Mouse (Mus musculus) cerebellum, adult 2 months (tissue): Measurements from ENCODE around the gene Ugt1a9. TPM values are rescaled to one million over a fixed set of nuclear protein-coding genes. Genes with fewer than 3 reads are reported as not detected.

Source experiments
- DNase-seq, 2 experiments: peaks; one replicate each; pipeline ENCODE4 v3.0.0; 2021
- H3K27ac ChIP-seq: fragments of 200-500 bp; 2 replicates; pipeline ENCODE4 v1.5.1; 2012; ENCODE audit warnings: low read length, control low read depth, inconsistent platforms; ENCODE audit not compliant: insufficient read depth
- H3K27me3 ChIP-seq: fragments of 200-500 bp; 2 replicates; pipeline ENCODE4 v1.6.1; 2012; ENCODE audit warnings: inconsistent platforms, mild to moderate bottlenecking, low read length, moderate library complexity; ENCODE audit not compliant: control insufficient read depth, insufficient read depth
- H3K4me1 ChIP-seq: fragments of 200-500 bp; 2 replicates; pipeline ENCODE4 v1.6.1; 2011; ENCODE audit warnings: low read length; ENCODE audit not compliant: control insufficient read depth, insufficient read depth
- H3K4me3 ChIP-seq: fragments of 200-500 bp; replicated peaks from 2 replicates; pipeline ENCODE3; 2011; ENCODE audit warnings: mild to moderate bottlenecking, low read depth, low read length, control low read depth; ENCODE audit not compliant: insufficient read depth
- CTCF ChIP-seq: fragments of 200-500 bp; IDR thresholded peaks from 2 replicates; pipeline ENCODE4 v1.5.1; 2011; ENCODE audit warnings: low read depth, mild to moderate bottlenecking, control low read depth, low read length, moderate library complexity, borderline replicate concordance; ENCODE audit not compliant: insufficient read depth
- POLR2A ChIP-seq: fragments of 200-500 bp; IDR thresholded peaks from 2 replicates; pipeline ENCODE4 v1.6.1; 2011; ENCODE audit warnings: low read length, control low read depth, borderline replicate concordance; ENCODE audit not compliant: insufficient read depth
- WGBS: fragments of 180-500 bp; shearing (Covaris S2); methylation state at CpG from one replicate; pipeline ENCODE4 v1.1.7; 2018; 5-methylcytosine and 5-hydroxymethylcytosine counted together
- polyA plus RNA-seq: library from polyadenylated mRNA; depleted of rRNA; stranded (reverse); fragments of >200 nt; gene quantifications from 2 replicates; pipeline ENCODE4 v1.2.3, GENCODE M21; 2012

The Ugt1a9 gene
- polyA plus RNA-seq, 1 experiment = not detected

- no peak for TF ChIP-seq POLR2A
- no peak for DNase-seq
- no peak overlapping the region for H3K27ac ChIP-seq
- peaks cover 30% of the 10 kb centered on the region for H3K4me1 ChIP-seq
- H3K4me3 ChIP-seq = no peak overlapping the region
- WGBS = 82% methylated on average over 10 of the region's 10 CpGs
- H3K27me3 ChIP-seq = no peaks in the 10 kb centered on the region
Observed at GRCm38 (mm10) chr1:88256886-88257663, 186.5 kb downstream of the Ugt1a9 start.

GRCm38 (mm10) chr1:88257681-88258080, 187.1 kb downstream of the Ugt1a9 start:
- peaks cover 30% of the 10 kb centered on the region for H3K4me1 ChIP-seq
- DNase-seq = no peak
- H3K27me3 ChIP-seq = no peaks in the 10 kb centered on the region
- 88% methylated on average over 6 of the region's 6 CpGs for WGBS
- H3K27ac ChIP-seq = no peak overlapping the region
- no peak overlapping the region for H3K4me3 ChIP-seq
- no peak for TF ChIP-seq CTCF
- TF ChIP-seq POLR2A = no peak

GRCm38 (mm10) chr1:88258361-88258760, 187.8 kb downstream of the Ugt1a9 start:
- 58% methylated on average over 6 of the region's 6 CpGs for WGBS
- TF ChIP-seq CTCF = no peak
- TF ChIP-seq POLR2A = no peak
- DNase-seq = no peak
- Histone ChIP-seq H3K27me3 (no peaks in the 10 kb centered on the region), H3K4me3 (no peak overlapping the region), H3K4me1 (peaks cover 30% of the 10 kb centered on the region), H3K27ac (no peak overlapping the region)

- no peak overlapping the region for H3K4me3 ChIP-seq
- H3K27me3 ChIP-seq = no peaks in the 10 kb centered on the region
- no peak for TF ChIP-seq CTCF
- 53% methylated on average over 8 of the region's 8 CpGs for WGBS
- DNase-seq = no peak
- peaks cover 30% of the 10 kb centered on the region for H3K4me1 ChIP-seq
- H3K27ac ChIP-seq = no peak overlapping the region
Observed at GRCm38 (mm10) chr1:88258881-88259642, 188.5 kb downstream of the Ugt1a9 start.

- H3K4me1 ChIP-seq = peaks cover 30% of the 10 kb centered on the region
- 78% methylated on average over 4 of the region's 4 CpGs for WGBS
- H3K27me3 ChIP-seq = no peaks in the 10 kb centered on the region
- DNase-seq = no peak
- H3K27ac ChIP-seq = no peak overlapping the region
- TF ChIP-seq CTCF (no peak), POLR2A (no peak)
- H3K4me3 ChIP-seq = no peak overlapping the region
Observed at GRCm38 (mm10) chr1:88259643-88260024, 189.0 kb downstream of the Ugt1a9 start.

GRCm38 (mm10) chr1:88260114-88260513, 189.5 kb downstream of the Ugt1a9 start:
- DNase-seq = no peak
- H3K27me3 ChIP-seq = no peaks in the 10 kb centered on the region
- 72% methylated on average over 6 of the region's 6 CpGs for WGBS
- peaks cover 26% of the 10 kb centered on the region for H3K4me1 ChIP-seq
- H3K27ac ChIP-seq = no peak overlapping the region
- no peak overlapping the region for H3K4me3 ChIP-seq
- no peak for TF ChIP-seq CTCF
- no peak for TF ChIP-seq POLR2A

- H3K27ac ChIP-seq = no peak overlapping the region
- no peak overlapping the region for H3K4me3 ChIP-seq
- no peak for DNase-seq
- WGBS = 63% methylated on average over 10 of the region's 10 CpGs
- peaks cover 19% of the 10 kb centered on the region for H3K4me1 ChIP-seq
- no peaks in the 10 kb centered on the region for H3K27me3 ChIP-seq
- TF ChIP-seq CTCF (no peak), POLR2A (no peak)
Observed at GRCm38 (mm10) chr1:88260604-88261377, 190.2 kb downstream of the Ugt1a9 start.

- no peak overlapping the region for H3K27ac ChIP-seq
- no peak for DNase-seq
- TF ChIP-seq POLR2A (no peak), CTCF (no peak)
- WGBS = 88% methylated on average over 7 of the region's 7 CpGs
- H3K27me3 ChIP-seq = no peaks in the 10 kb centered on the region
- H3K4me3 ChIP-seq = no peak overlapping the region
- H3K4me1 ChIP-seq = peaks cover 12% of the 10 kb centered on the region
Observed at GRCm38 (mm10) chr1:88261706-88262105, 191.1 kb downstream of the Ugt1a9 start.
